Mouse (Mus musculus): ENCODE measurements at regions not wholly inside any gene's neighbourhood (a gene's known extent, or its start where the extent isn't known, plus 50 kb on each side); places are given as distances from the start of the nearest gene placed in this dataset.
"Not testable (repeated sequence)": the region's sequence is repeated elsewhere in the genome, so short reads cannot be mapped to it uniquely, and the experiment has no call there.

GRCm38 (mm10) chr1:117354624-117355023, 342.3 kb upstream of the Gm28363 start:
- DNase-seq (ENCODE audit: low read depth, low spot score), result no peak

GRCm38 (mm10) chr1:117356418-117357194, 340.3 kb upstream of the Gm28363 start:
- DNase-seq (ENCODE audit: low read depth, low spot score), result no peak

GRCm38 (mm10) chr1:117364066-117364465, 332.9 kb upstream of the Gm28363 start:
- DNase-seq (ENCODE audit: low read depth, low spot score), result no peak

- DNase-seq (ENCODE audit: low read depth, low spot score), result no peak
Measured at GRCm38 (mm10) chr1:117412349-117412748, 284.6 kb upstream of the Gm28363 start.

GRCm38 (mm10) chr1:117457736-117458135, 239.2 kb upstream of the Gm28363 start:
- no peak for DNase-seq (ENCODE audit: low read depth, low spot score)

- not testable (repeated sequence) for DNase-seq (ENCODE audit: low read depth, low spot score)
Measured at GRCm38 (mm10) chr1:117458156-117458850, 238.6 kb upstream of the Gm28363 start.

GRCm38 (mm10) chr1:117459126-117459525, 237.8 kb upstream of the Gm28363 start:
- DNase-seq (ENCODE audit: low read depth, low spot score), result not testable (repeated sequence)

GRCm38 (mm10) chr1:117490176-117490575, 206.8 kb upstream of the Gm28363 start:
- no peak for DNase-seq (ENCODE audit: low read depth, low spot score)

- DNase-seq (ENCODE audit: low read depth, low spot score), result no peak
Measured at GRCm38 (mm10) chr1:117497003-117497402, 199.9 kb upstream of the Gm28363 start.

GRCm38 (mm10) chr1:117519498-117520032, 177.4 kb upstream of the Gm28363 start:
- peak; percentile 16 for DNase-seq (ENCODE audit: low read depth, low spot score)
